Mouse (Mus musculus) heart, postnatal 0 days (tissue): Measurements from ENCODE around the gene Aldh8a1.

Source experiments
- CTCF ChIP-seq: IDR thresholded peaks from 2 replicates; pipeline ENCODE4 v1.5.1; 2016; ENCODE audit warnings: antibody characterized with exemption, control low read depth, low read depth
- EP300 ChIP-seq: IDR thresholded peaks from 2 replicates; pipeline ENCODE4 v1.6.1; 2016; ENCODE audit warnings: antibody characterized with exemption, low read depth

- TF ChIP-seq EP300 (no peak), CTCF (no peak)
These were observed 64.6 kb downstream of the Aldh8a1 start for GRCm38 (mm10) chr10:21441690-21442089.
